Mouse (Mus musculus): ENCODE results near the gene Adprm. TPM values are rescaled to one million over a fixed set of nuclear protein-coding genes. Genes with fewer than 3 reads are reported as not detected.

The Adprm gene
- total RNA-seq, 2 experiments from 2014 or later = 21.1 to 23.0 TPM

Small RNAs within 50 kb of the gene (microRNA-seq; reads per million reads assigned to microRNA genes)
- 0 to 0.25 reads per million in 2 experiments for gene Mir6923

Other genes with a start within 250 kb of the Adprm start
- gene Pirt, start 140.6 kb downstream of the Adprm start, total RNA-seq (2021) = 1 to 10 TPM; 1.7 to 2.1 TPM
- gene Tmem238l, start 96.0 kb downstream of the Adprm start, total RNA-seq (2021) = not detected
- under 1 TPM; 0.61 to 0.67 TPM for gene Tmem220, start 27.4 kb downstream of the Adprm start, total RNA-seq (2021)
- gene Sco1, start 76 bp upstream of the Adprm start, total RNA-seq (2021) = 10 to 100 TPM; 10.3 TPM
- under 1 TPM; 0.57 to 0.61 TPM for gene Myh3, start 25.7 kb upstream of the Adprm start, total RNA-seq (2021)
- under 1 TPM; 0.15 to 0.25 TPM for gene Myh2, start 118.4 kb upstream of the Adprm start, total RNA-seq (2021)
- gene Myh1, start 147.5 kb upstream of the Adprm start, total RNA-seq (2021) = under 1 TPM; 0.10 to 0.17 TPM
- under 1 TPM; 0.10 to 0.15 TPM for gene Myh4, start 185.4 kb upstream of the Adprm start, total RNA-seq (2021)
- gene Myh8, start 224.5 kb upstream of the Adprm start, total RNA-seq (2021) = 1 to 10 TPM; 1.4 to 1.6 TPM